Mouse (Mus musculus) right cerebral cortex, adult 18-20 months (tissue): ENCODE data around the gene Anapc7.
A peak's percentile ranks its signal among the peaks of the same experiment; 100 is the strongest.
"Not testable (repeated sequence)": the region's sequence is repeated elsewhere in the genome, so short reads cannot be mapped to it uniquely, and the experiment has no call there.

ENCODE experiments used
- DNase-seq: peaks from one replicate; pipeline ENCODE4 v3.0.0; 2022; ENCODE audit warnings: mixed read lengths

The Anapc7 gene

GRCm38 (mm10) chr5:122409692-122410645 lies 11.5 kb upstream of the Anapc7 start:
- no peak for DNase-seq

- no peak for DNase-seq
These were observed 9.6 kb upstream of the Anapc7 start for GRCm38 (mm10) chr5:122411892-122412291.

- DNase-seq: no peak
These were observed 8.7 kb upstream of the Anapc7 start for GRCm38 (mm10) chr5:122412826-122413225.

GRCm38 (mm10) chr5:122414351-122414750 lies 7.1 kb upstream of the Anapc7 start:
- no peak for DNase-seq

- no peak for DNase-seq
These were observed 6.0 kb upstream of the Anapc7 start for GRCm38 (mm10) chr5:122415465-122415864.

GRCm38 (mm10) chr5:122420676-122421075 lies 817 bp upstream of the Anapc7 start:
- DNase-seq: not testable (repeated sequence)

- peak; percentile 89 for DNase-seq
These were observed 825 bp downstream of the Anapc7 start for GRCm38 (mm10) chr5:122422071-122422964.

GRCm38 (mm10) chr5:122423083-122423482 lies 1.6 kb downstream of the Anapc7 start:
- DNase-seq: no peak

GRCm38 (mm10) chr5:122425550-122425949 lies 4.1 kb downstream of the Anapc7 start:
- no peak for DNase-seq

- DNase-seq: no peak
These were observed 8.7 kb downstream of the Anapc7 start for GRCm38 (mm10) chr5:122430036-122430775.

GRCm38 (mm10) chr5:122431221-122431620 lies 9.7 kb downstream of the Anapc7 start:
- no peak for DNase-seq

- DNase-seq: no peak
These were observed 13.0 kb downstream of the Anapc7 start for GRCm38 (mm10) chr5:122434541-122434940.

- DNase-seq: no peak
These were observed 18.1 kb downstream of the Anapc7 start for GRCm38 (mm10) chr5:122439400-122440094.

GRCm38 (mm10) chr5:122440095-122440630 lies 18.7 kb downstream of the Anapc7 start:
- no peak for DNase-seq

GRCm38 (mm10) chr5:122444492-122444891 lies 23.0 kb downstream of the Anapc7 start:
- DNase-seq: no peak

- DNase-seq: no peak
These were observed 23.6 kb downstream of the Anapc7 start for GRCm38 (mm10) chr5:122445051-122445610.

- no peak for DNase-seq
These were observed 26.4 kb downstream of the Anapc7 start for GRCm38 (mm10) chr5:122447857-122448256.

GRCm38 (mm10) chr5:122448869-122449268 lies 27.4 kb downstream of the Anapc7 start:
- no peak for DNase-seq

- DNase-seq: no peak
These were observed 28.5 kb downstream of the Anapc7 start for GRCm38 (mm10) chr5:122449946-122450345.

GRCm38 (mm10) chr5:122450913-122451317 lies 29.4 kb downstream of the Anapc7 start:
- DNase-seq: no peak

GRCm38 (mm10) chr5:122451324-122451723 lies 29.8 kb downstream of the Anapc7 start:
- DNase-seq: no peak
